Mouse (Mus musculus): ENCODE data around the gene Eomes. TPM values are rescaled to one million over a fixed set of nuclear protein-coding genes. Genes with fewer than 3 reads are reported as not detected.

The Eomes gene
- polyA plus RNA-seq, 1 experiment from 2014 or later, result 0.25 TPM

- Histone ChIP-seq H3K9ac (no peak overlapping the region), H3K27ac (no peak overlapping the region)
- under 1% methylated on average over 33 of the region's 33 CpGs for WGBS
Measured at GRCm38 (mm10) chr9:118476766-118477271, 1.2 kb upstream of the Eomes start.

GRCm38 (mm10) chr9:118477281-118477931 is 606 bp upstream of the Eomes start:
- peaks cover 88% of the 10 kb centered on the region for H3K27me3 ChIP-seq
- no peak for ATAC-seq (ENCODE audit: low FRiP score)
- H3K4me3 ChIP-seq, result peak overlapping the region; percentile 14
- H3K27ac ChIP-seq, result no peak overlapping the region
- H3K4me1 ChIP-seq, result peaks cover 28% of the 10 kb centered on the region
- no peaks in the 10 kb centered on the region for H3K9me3 ChIP-seq (replicated peaks)
- no peak overlapping the region for H3K9ac ChIP-seq
- peak overlapping the region; percentile 51 for H3K4me2 ChIP-seq (replicated peaks)
- WGBS, result under 1% methylated on average over 31 of the region's 31 CpGs
- no peaks in the 10 kb centered on the region for H3K36me3 ChIP-seq

More at GRCm38 (mm10) chr9:118476766-118477271, 1.2 kb upstream of the Eomes start:
- Histone ChIP-seq H3K4me1 (peaks cover 28% of the 10 kb centered on the region), H3K27me3 (peaks cover 87% of the 10 kb centered on the region), H3K4me2 (replicated peaks) (peak overlapping the region; percentile 51), H3K4me3 (peak overlapping the region; percentile 14), H3K9me3 (replicated peaks) (no peaks in the 10 kb centered on the region), H3K36me3 (no peaks in the 10 kb centered on the region)
- no peak for ATAC-seq (ENCODE audit: low FRiP score)

- WGBS, result 1% methylated on average over 24 of the region's 29 CpGs
Measured at GRCm38 (mm10) chr9:118478458-118478838, 436 bp downstream of the Eomes start.

GRCm38 (mm10) chr9:118478839-118479507 is 961 bp downstream of the Eomes start:
- ATAC-seq (ENCODE audit: low FRiP score), result peak; percentile 65
- Histone ChIP-seq H3K4me2 (replicated peaks) (peak overlapping the region; percentile 51), H3K36me3 (no peaks in the 10 kb centered on the region), H3K27me3 (peaks cover 94% of the 10 kb centered on the region), H3K4me3 (peak overlapping the region; percentile 35), H3K27ac (no peak overlapping the region), H3K9me3 (replicated peaks) (no peaks in the 10 kb centered on the region), H3K9ac (peak overlapping the region; percentile 15; the same call in 1 of the 2 replicates), H3K4me1 (peaks cover 28% of the 10 kb centered on the region)
- under 1% methylated on average over 59 of the region's 87 CpGs for WGBS

More at GRCm38 (mm10) chr9:118478458-118478838, 436 bp downstream of the Eomes start:
- H3K4me1 ChIP-seq, result peaks cover 28% of the 10 kb centered on the region
- peak; percentile 51 for ATAC-seq (ENCODE audit: low FRiP score)
- H3K4me2 ChIP-seq (replicated peaks), result peak overlapping the region; percentile 51
- H3K27ac ChIP-seq, result no peak overlapping the region
- H3K4me3 ChIP-seq, result peak overlapping the region; percentile 35
- peaks cover 88% of the 10 kb centered on the region for H3K27me3 ChIP-seq
- H3K9me3 ChIP-seq (replicated peaks), result no peaks in the 10 kb centered on the region
- no peaks in the 10 kb centered on the region for H3K36me3 ChIP-seq
- peak overlapping the region; percentile 15; the same call in 1 of the 2 replicates for H3K9ac ChIP-seq

- Histone ChIP-seq H3K4me2 (replicated peaks) (peak overlapping the region; percentile 51), H3K9ac (no peak overlapping the region), H3K4me1 (peaks cover 28% of the 10 kb centered on the region), H3K27me3 (peaks cover 96% of the 10 kb centered on the region), H3K4me3 (peak overlapping the region; percentile 35; the same call in 1 of the 2 replicates), H3K27ac (no peak overlapping the region), H3K9me3 (replicated peaks) (no peaks in the 10 kb centered on the region), H3K36me3 (no peaks in the 10 kb centered on the region)
- no peak for ATAC-seq (ENCODE audit: low FRiP score)
- WGBS, result 1% methylated on average over 23 of the region's 23 CpGs
Measured at GRCm38 (mm10) chr9:118479508-118480291, 1.7 kb downstream of the Eomes start.

- no peak overlapping the region for H3K4me2 ChIP-seq (replicated peaks)
- H3K27ac ChIP-seq, result no peak overlapping the region
- 3% methylated on average over 14 of the region's 14 CpGs for whole genome bisulfite sequencing
- no peak overlapping the region for H3K4me3 ChIP-seq
- H3K36me3 ChIP-seq, result no peaks in the 10 kb centered on the region
- no peaks in the 10 kb centered on the region for H3K9me3 ChIP-seq (replicated peaks)
- no peak overlapping the region for H3K9ac ChIP-seq
- no peak for ATAC-seq (ENCODE audit: low FRiP score)
- H3K4me1 ChIP-seq, result peaks cover 28% of the 10 kb centered on the region
- H3K27me3 ChIP-seq, result peaks cover 96% of the 10 kb centered on the region
Measured at GRCm38 (mm10) chr9:118480292-118480690, 2.3 kb downstream of the Eomes start.

- Histone ChIP-seq H3K27ac (no peak overlapping the region), H3K4me2 (replicated peaks) (no peak overlapping the region), H3K4me3 (no peak overlapping the region), H3K36me3 (no peaks in the 10 kb centered on the region), H3K4me1 (peaks cover 25% of the 10 kb centered on the region), H3K9me3 (replicated peaks) (no peaks in the 10 kb centered on the region), H3K9ac (no peak overlapping the region), H3K27me3 (peaks cover 97% of the 10 kb centered on the region)
- ATAC-seq (ENCODE audit: low FRiP score), result no peak
- 76% methylated on average over 10 of the region's 10 CpGs for WGBS
Measured at GRCm38 (mm10) chr9:118482210-118482609, 4.2 kb downstream of the Eomes start.

GRCm38 (mm10) chr9:118486361-118487095 is 8.5 kb downstream of the Eomes start:
- H3K4me2 ChIP-seq (replicated peaks), result no peak overlapping the region
- peaks cover 89% of the 10 kb centered on the region for H3K27me3 ChIP-seq
- no peak overlapping the region for H3K4me3 ChIP-seq
- WGBS, result 2% methylated on average over 32 of the region's 32 CpGs
- no peak overlapping the region for H3K27ac ChIP-seq
- peaks cover 26% of the 10 kb centered on the region for H3K4me1 ChIP-seq
- no peaks in the 10 kb centered on the region for H3K36me3 ChIP-seq
- ATAC-seq (ENCODE audit: low FRiP score), result no peak
- no peaks in the 10 kb centered on the region for H3K9me3 ChIP-seq (replicated peaks)
- H3K9ac ChIP-seq, result no peak overlapping the region

- no peak overlapping the region for H3K4me3 ChIP-seq
- no peak overlapping the region for H3K27ac ChIP-seq
- no peaks in the 10 kb centered on the region for H3K36me3 ChIP-seq
- peaks cover 89% of the 10 kb centered on the region for H3K27me3 ChIP-seq
- no peak overlapping the region for H3K9ac ChIP-seq
- no peaks in the 10 kb centered on the region for H3K9me3 ChIP-seq (replicated peaks)
- 0% methylated on average over 9 of the region's 9 CpGs for WGBS
- no peak for ATAC-seq (ENCODE audit: low FRiP score)
- peaks cover 26% of the 10 kb centered on the region for H3K4me1 ChIP-seq
- no peak overlapping the region for H3K4me2 ChIP-seq (replicated peaks)
Measured at GRCm38 (mm10) chr9:118487096-118487395, 9.0 kb downstream of the Eomes start.

- Histone ChIP-seq H3K4me2 (replicated peaks) (peak overlapping the region; percentile 55), H3K36me3 (no peaks in the 10 kb centered on the region), H3K4me3 (peak overlapping the region; percentile 19), H3K9ac (no peak overlapping the region), H3K27ac (no peak overlapping the region), H3K9me3 (replicated peaks) (no peaks in the 10 kb centered on the region), H3K27me3 (peaks cover 85% of the 10 kb centered on the region), H3K4me1 (peaks cover 26% of the 10 kb centered on the region)
- WGBS, result under 1% methylated on average over 22 of the region's 22 CpGs
- ATAC-seq (ENCODE audit: low FRiP score), result no peak
Measured at GRCm38 (mm10) chr9:118487636-118488035, 9.6 kb downstream of the Eomes start.

- H3K4me1 ChIP-seq, result peaks cover 26% of the 10 kb centered on the region
- H3K4me3 ChIP-seq, result peak overlapping the region; percentile 19
- no peaks in the 10 kb centered on the region for H3K9me3 ChIP-seq (replicated peaks)
- 0 out of 2 replicates have a peak overlapping the region, but pooled peaks have one; percentile 4 for H3K9ac ChIP-seq
- H3K4me2 ChIP-seq (replicated peaks), result peak overlapping the region; percentile 55
- H3K36me3 ChIP-seq, result no peaks in the 10 kb centered on the region
- no peak overlapping the region for H3K27ac ChIP-seq
- peaks cover 79% of the 10 kb centered on the region for H3K27me3 ChIP-seq
- WGBS, result under 1% methylated on average over 28 of the region's 28 CpGs
- no peak for ATAC-seq (ENCODE audit: low FRiP score)
Measured at GRCm38 (mm10) chr9:118488138-118488895, 10.3 kb downstream of the Eomes start.
